Mouse (Mus musculus) Patski (cell line): ENCODE data around the gene Ybx2. TPM values are rescaled to one million over a fixed set of nuclear protein-coding genes. Genes with fewer than 3 reads are reported as not detected.
A peak's percentile ranks its signal among the peaks of the same experiment; 100 is the strongest.

Experiments
- ATAC-seq: fragments of 100-300 bp; one replicate; pipeline ENCODE4 v1.8.0; 2021
- CTCF ChIA-PET: fragments of 350-600 bp; sonication (Branson Sonifier 250); formaldehyde crosslinking; loops from one replicate; lab custom pipeline; 2022; ENCODE audit warnings: inconsistent platforms; lab: Charles Lee
- POLR2A ChIA-PET: fragments of 350-600 bp; sonication (Branson Sonifier 250); formaldehyde crosslinking; loops from one replicate; lab custom pipeline; 2022; ENCODE audit warnings: antibody characterized with exemption, inconsistent platforms; lab: Charles Lee
- DNase-seq: peaks from one replicate; pipeline ENCODE4 v3.0.0-alpha.2; 2011; ENCODE audit warnings: low read depth, low spot score
- H3K27me3 ChIP-seq: fragments of 371-371 bp; one replicate; pipeline ENCODE4 v1.5.1; 2021
- CTCF ChIP-seq: fragments of 100-300 bp; IDR thresholded peaks from one replicate; pipeline ENCODE4 v1.5.1; 2021
- in situ Hi-C: fragments of 300-500 bp; cut with MboI; formaldehyde crosslinking; loops from 3 replicates; pipeline ENCODE4 v1.11.1; 2018; ENCODE audit warnings: low pct_unique_long_range_greater_than_20kb, mixed read lengths
- polyA plus RNA-seq: library from polyadenylated mRNA; unstranded; gene quantifications from one replicate; pipeline ENCODE4 v1.2.3, GENCODE M21; 2021

The Ybx2 gene
- polyA plus RNA-seq, 1 experiment from 2014 or later = 2.4 TPM

DNA sequence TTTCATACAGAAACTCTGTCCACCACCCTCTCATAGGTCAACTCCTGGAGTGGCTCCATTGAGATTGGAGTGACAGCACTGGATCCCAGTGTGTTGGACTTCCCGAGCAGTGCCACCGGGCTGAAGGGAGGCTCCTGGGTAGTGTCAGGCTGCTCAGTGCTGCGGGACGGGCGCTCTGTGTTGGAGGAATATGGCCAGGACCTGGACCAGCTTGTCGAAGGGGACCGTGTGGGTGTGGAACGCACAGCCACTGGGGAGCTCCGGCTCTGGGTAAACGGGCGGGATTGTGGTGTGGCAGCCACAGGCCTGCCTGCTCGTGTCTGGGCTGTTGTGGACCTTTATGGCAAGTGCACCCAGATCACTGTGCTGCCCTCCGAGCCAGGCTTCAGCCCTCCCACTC, 32.6 kb upstream of the Ybx2 start:
- no peaks in the 10 kb centered on the region for H3K27me3 ChIP-seq
- POLR2A ChIA-PET = interaction anchor here (0.8 kb wide), 1 partner anchor 37 kb away, joined by 3 read pairs; no protein-coding TSS in a partner anchor
- CTCF ChIA-PET = no interaction called here
- DNase-seq (no peak), ATAC-seq (no peak)
- TF ChIP-seq CTCF = no peak
- in situ Hi-C loops = no loop called here

DNA sequence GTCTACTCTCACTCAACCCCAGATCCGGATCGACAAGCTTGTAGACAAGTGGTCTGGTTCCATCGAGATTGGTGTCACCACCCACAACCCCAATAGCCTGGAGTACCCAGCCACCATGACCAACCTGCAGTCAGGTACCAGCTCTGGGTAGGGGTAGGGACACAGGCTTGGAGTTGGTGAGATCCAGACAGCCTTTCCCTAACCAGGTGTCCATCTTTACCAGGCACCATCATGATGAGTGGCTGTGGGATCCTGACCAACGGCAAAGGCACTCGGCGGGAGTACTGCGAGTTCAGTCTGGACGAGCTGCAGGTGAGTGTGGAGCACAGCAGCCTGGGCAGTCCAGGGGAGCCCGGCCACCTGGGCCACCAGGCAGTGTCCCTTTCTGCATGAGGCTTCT, 31.3 kb upstream of the Ybx2 start:
- CTCF ChIA-PET = interaction anchor here (0.7 to 1.5 kb wide), 4 partner anchors 14 to 29 kb away, joined by 3 to 4 read pairs (median 3); no protein-coding TSS in a partner anchor
- no peak for TF ChIP-seq CTCF
- ATAC-seq (no peak), DNase-seq (no peak)
- in situ Hi-C loops = no loop called here
- H3K27me3 ChIP-seq = no peaks in the 10 kb centered on the region
- POLR2A ChIA-PET = no interaction called here

DNA sequence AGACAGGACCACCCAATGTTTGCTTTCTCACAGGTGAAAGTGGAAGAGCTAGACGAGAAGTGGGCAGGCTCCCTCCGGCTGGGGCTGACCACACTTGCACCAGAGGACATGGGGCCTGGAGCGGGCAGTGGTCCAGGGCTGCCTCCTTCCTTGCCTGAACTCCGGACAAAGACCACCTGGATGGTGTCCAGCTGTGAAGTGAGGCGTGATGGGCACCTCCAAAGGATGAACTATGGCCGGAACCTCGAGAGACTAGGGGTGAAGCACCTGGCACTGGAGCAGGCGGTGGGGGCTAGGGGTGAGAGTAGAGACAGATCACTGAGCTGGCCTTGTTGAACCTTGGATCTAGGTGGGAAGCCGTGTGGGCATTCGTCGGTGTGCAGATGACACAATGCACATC, 27.0 kb upstream of the Ybx2 start:
- in situ Hi-C loops = no loop called here
- H3K27me3 ChIP-seq = no peaks in the 10 kb centered on the region
- POLR2A ChIA-PET = interaction anchor here (0.7 to 1.3 kb wide), 2 partner anchors 34 to 80 kb away, joined by 3 read pairs; no protein-coding TSS in a partner anchor
- no peak for ATAC-seq
- DNase-seq = no peak
- CTCF ChIA-PET = interaction anchor here (0.9 to 1.2 kb wide), 2 partner anchors 11 to 25 kb away, joined by 3 read pairs; no protein-coding TSS in a partner anchor
- TF ChIP-seq CTCF = no peak

DNA sequence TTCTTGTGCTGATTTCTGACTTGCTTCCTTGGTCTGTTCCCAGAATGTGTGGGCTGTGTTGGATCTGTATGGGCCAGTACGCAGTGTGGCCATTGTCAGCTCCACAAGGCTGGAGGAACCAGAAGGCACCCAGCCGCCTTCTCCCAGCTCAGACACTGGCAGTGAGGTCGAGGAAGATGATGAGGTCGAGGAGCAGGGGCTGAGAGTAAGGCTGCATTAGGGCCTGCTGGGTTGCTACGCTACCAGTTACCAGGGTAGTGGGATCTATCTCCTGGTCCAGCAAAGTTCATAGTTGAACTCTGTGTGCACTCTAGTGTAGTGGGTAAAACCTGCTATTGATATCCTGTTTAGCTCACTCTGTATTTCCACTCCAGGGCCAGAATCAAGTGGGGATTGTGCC, 26.4 kb upstream of the Ybx2 start:
- CTCF ChIA-PET = interaction anchor here (0.9 to 1.2 kb wide), 2 partner anchors 10 to 26 kb away, joined by 3 read pairs; no protein-coding TSS in a partner anchor
- in situ Hi-C loops = no loop called here
- no peak for TF ChIP-seq CTCF
- no peak for ATAC-seq
- DNase-seq = no peak
- no peaks in the 10 kb centered on the region for H3K27me3 ChIP-seq
- POLR2A ChIA-PET = interaction anchor here (0.7 to 1.3 kb wide), 2 partner anchors 35 to 80 kb away, joined by 3 read pairs; no protein-coding TSS in a partner anchor

DNA sequence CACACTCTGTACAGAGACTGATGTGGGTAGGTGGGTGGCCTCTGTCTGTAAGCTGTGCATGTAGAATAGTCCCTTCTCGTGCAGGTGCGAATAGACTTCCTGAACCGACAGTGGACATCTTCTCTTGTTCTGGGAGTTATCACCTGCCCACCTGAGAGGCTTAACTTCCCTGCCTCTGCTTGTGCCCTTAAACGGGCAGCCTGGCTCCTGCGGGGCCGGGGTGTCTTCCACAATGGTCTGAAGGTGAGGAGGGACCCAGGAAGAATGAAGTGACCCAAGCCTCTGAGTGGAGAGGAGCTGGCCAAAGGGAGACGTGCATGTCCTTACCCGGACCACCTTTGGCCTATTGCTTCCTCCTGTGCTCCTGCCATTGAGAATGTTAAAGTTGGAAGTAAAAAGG, 25.4 kb upstream of the Ybx2 start:
- ChIA-PET POLR2A (interaction anchor here (1.5 kb wide), 1 partner anchor 10 kb away, joined by 3 read pairs; the partner anchor contains the start of genes 2810408A11Rik and Neurl4), CTCF (no interaction called here)
- H3K27me3 ChIP-seq = no peaks in the 10 kb centered on the region
- in situ Hi-C loops = no loop called here
- TF ChIP-seq CTCF = no peak
- no peak for ATAC-seq
- DNase-seq = no peak

DNA sequence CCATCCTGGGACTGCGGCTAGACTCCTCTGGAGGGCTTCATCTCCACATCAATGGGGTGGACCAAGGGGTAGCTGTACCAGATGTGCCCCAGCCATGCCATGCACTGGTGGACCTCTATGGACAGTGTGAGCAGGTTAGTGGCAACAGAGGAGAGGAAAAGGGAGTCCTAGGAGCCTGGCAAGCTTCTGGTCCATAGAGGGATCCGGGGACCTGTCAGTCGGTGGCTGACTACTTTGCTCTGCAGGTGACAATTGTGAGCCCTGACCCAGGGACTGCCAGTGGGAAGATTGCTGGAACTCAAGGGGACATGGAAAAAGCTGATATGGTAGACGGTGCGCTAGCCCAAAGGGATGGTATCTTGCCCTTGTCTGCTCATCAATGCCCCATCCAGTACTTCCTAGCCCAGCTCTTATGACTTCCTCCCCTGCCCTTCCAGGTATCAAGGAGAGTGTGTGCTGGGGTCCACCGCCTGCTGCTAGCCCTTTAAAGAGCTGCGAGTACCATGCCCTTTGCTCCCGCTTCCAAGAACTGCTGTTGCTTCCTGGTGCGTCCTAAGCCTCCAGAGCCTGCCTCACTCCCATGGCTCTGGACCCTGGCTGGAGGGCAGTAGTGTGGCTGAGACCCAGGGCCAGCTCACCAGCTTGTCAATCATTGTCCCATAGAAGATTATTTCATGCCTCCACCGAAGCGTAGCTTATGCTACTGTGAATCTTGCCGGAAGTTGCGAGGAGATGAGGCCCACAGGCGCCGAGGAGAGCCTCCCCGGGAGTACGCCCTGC, 24.6 kb upstream of the Ybx2 start:
- H3K27me3 ChIP-seq = no peaks in the 10 kb centered on the region
- DNase-seq (no peak), ATAC-seq (no peak)
- POLR2A ChIA-PET = interaction anchor here (1.5 kb wide), 1 partner anchor 10 kb away, joined by 3 read pairs; the partner anchor contains the start of genes 2810408A11Rik and Neurl4
- in situ Hi-C loops = no loop called here
- CTCF ChIA-PET = no interaction called here
- TF ChIP-seq CTCF = no peak

DNA sequence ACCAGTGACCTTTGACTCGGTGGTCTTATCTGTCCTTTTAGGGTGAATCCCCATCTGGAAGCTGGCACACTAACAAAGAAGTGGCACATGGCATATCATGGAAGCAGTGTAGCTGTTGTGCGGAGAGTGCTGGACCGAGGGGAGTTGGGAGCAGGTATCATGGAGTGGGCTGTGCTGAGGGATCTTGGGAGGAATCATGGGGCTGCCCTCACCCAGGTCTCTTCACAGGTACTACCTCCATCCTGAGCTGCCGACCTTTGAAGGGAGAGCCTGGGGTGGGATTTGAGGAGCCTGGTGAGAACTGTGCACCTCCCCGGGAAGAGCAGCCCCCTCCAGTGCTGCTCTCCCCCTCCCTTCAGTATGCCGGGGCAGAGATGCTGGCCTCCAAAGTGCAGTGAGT, 23.9 kb upstream of the Ybx2 start:
- ATAC-seq = no peak
- no peak for DNase-seq
- H3K27me3 ChIP-seq = no peaks in the 10 kb centered on the region
- no peak for TF ChIP-seq CTCF
- ChIA-PET CTCF (no interaction called here), POLR2A (no interaction called here)
- in situ Hi-C loops = no loop called here

DNA sequence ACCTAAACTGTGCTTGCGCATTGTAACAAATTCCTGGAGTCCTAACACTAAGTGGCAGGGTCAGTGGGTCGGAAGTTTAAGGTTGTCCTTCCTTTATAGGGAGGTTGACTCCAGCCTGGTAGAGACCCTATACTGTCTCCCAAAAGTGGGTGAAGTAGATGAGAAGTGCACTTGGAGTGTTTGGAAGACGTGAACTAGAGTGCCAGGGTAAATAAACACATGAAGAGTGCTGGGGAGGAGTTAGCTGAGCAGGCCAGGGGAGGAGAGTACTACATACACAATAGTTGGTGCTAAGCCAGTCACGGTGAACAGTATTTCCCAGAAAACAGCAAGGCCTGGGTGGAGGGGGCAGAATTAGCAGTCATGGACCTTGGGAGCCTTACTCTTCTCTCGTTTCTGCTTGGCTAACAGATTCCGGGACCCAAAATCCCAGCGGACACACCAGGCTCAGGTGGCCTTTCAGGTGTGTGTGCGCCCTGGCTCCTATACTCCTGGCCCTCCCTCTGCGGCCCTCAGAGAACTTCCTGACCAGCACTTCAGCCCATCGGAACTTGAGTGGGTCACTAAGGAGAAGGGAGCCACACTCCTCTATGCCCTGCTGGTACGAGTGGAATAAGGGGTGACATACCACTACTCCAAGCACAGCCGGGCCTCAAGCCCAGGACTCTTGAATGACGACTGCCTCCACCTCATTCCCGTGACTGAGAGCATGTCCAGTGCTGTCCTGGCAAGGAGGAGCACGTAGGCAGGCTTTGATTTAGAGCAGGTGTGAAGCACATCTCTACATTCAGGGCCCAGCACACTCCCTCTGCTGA, 22.7 kb upstream of the Ybx2 start:
- no peak for DNase-seq
- H3K27me3 ChIP-seq = no peaks in the 10 kb centered on the region
- no peak for TF ChIP-seq CTCF
- ChIA-PET POLR2A (no interaction called here), CTCF (no interaction called here)
- in situ Hi-C loops = no loop called here
- ATAC-seq = no peak

DNA sequence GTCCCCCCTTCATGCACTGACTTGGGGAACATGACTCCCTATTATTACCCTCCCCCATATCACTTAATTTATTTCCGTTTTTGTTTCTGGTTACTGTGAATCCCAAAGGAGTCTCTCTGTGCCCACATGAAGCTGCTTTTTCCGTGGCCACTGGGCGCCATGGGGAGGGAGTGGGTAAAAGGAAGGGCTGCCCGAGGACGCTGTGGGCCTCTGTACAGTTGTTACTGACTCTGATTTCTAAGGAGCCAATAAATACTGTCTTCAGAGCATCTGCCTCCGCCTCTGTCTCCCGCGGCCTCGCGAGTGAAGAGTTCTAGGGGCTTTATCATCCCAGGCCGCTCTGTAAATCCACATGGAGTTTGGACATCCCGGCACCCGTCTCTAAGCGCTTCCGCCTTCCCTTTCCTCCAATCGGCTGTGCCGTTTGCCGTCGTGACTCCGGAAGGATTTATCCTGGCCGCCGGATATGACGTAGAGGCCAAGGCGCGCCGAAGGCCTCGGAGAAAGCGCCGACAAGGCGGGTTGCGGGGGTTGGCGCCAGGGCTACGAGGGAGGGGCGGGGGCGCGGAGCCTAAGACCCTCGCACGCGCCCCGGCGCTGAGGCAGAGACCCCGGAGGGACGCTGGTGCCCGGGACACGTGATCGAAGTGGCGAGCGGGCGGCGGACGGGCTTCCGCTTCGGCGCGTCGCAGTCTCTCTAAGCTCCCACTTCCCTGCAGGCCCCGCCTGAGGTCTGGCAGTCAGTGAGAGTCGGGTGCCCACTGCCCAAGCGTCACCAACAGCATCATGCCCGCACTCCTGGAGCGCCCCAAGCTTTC, 21.8 kb upstream of the Ybx2 start, which contains the start of gene Gps2:
TSS of gene Gps2 (plus strand) at position 335 of the 818 bp plus-strand sequence.
- H3K27me3 ChIP-seq = no peaks in the 10 kb centered on the region
- TF ChIP-seq CTCF = no peak
- ChIA-PET CTCF (interaction anchor here (1.0 kb wide), 1 partner anchor 24 kb away, joined by 3 read pairs; no protein-coding TSS in a partner anchor), POLR2A (interaction anchor here (0.7 kb wide), 1 partner anchor 32 kb away, joined by 3 read pairs; no protein-coding TSS in a partner anchor)
- peak; percentile 57 for ATAC-seq
- DNase-seq = peak; percentile 53
- in situ Hi-C loops = no loop called here
